Mouse (Mus musculus) myocyte (in vitro differentiated cells): ENCODE results near the gene Pkig.

ENCODE experiments used
- CEBPB ChIP-seq: IDR thresholded peaks from 2 replicates; pipeline ENCODE4 v1.6.1; 2011; ENCODE audit warnings: mild to moderate bottlenecking, moderate library complexity; ENCODE audit not compliant: poor library complexity, insufficient read depth, severe bottlenecking
- E2F4 ChIP-seq: IDR thresholded peaks from one replicate; pipeline ENCODE4 v1.6.1; 2011; ENCODE audit warnings: mild to moderate bottlenecking, control low read depth, moderate library complexity; ENCODE audit not compliant: insufficient read depth
- MAX ChIP-seq: IDR thresholded peaks from one replicate; pipeline ENCODE4 v1.6.1; 2011; ENCODE audit warnings: low read depth, mild to moderate bottlenecking, control low read depth
- MYOD1 ChIP-seq, 3 experiments: IDR thresholded peaks; one replicate each; pipeline ENCODE4 v1.6.1; 2011; ENCODE audit warnings: control low read depth in 2 of 3, low read depth in 2 of 3, mild to moderate bottlenecking in 2 of 3, moderate library complexity in 1 of 3; ENCODE audit not compliant: insufficient read length in 2 of 3, control insufficient read depth in 1 of 3
- MYOG ChIP-seq, 3 experiments: IDR thresholded peaks; one replicate each; pipeline ENCODE4 v1.6.1; 2011; ENCODE audit warnings: control low read depth in 2 of 3, low read depth in 2 of 3, mild to moderate bottlenecking in 2 of 3; ENCODE audit not compliant: insufficient read length in 2 of 3, control insufficient read depth in 1 of 3, insufficient read depth in 1 of 3
- POLR2A ChIP-seq: IDR thresholded peaks from one replicate; pipeline ENCODE4 v1.6.1; 2011; ENCODE audit warnings: low read depth, mild to moderate bottlenecking, control low read depth, moderate library complexity; ENCODE audit not compliant: insufficient read length
- POLR2AphosphoS2 ChIP-seq: IDR thresholded peaks from one replicate; pipeline ENCODE4 v1.6.1; 2011; ENCODE audit warnings: low read depth, control low read depth; ENCODE audit not compliant: insufficient read length
- TCF12 ChIP-seq: IDR thresholded peaks from one replicate; pipeline ENCODE4 v1.6.1; 2011; ENCODE audit warnings: mild to moderate bottlenecking, control low read depth; ENCODE audit not compliant: poor library complexity, insufficient read depth, severe bottlenecking
- TCF3 ChIP-seq: IDR thresholded peaks from one replicate; pipeline ENCODE4 v1.6.1; 2011; ENCODE audit warnings: low read depth, control low read depth; ENCODE audit not compliant: insufficient read length
- USF1 ChIP-seq: IDR thresholded peaks from one replicate; pipeline ENCODE4 v1.6.1; 2011; ENCODE audit warnings: low read depth, mild to moderate bottlenecking, control low read depth, moderate library complexity

DNA sequence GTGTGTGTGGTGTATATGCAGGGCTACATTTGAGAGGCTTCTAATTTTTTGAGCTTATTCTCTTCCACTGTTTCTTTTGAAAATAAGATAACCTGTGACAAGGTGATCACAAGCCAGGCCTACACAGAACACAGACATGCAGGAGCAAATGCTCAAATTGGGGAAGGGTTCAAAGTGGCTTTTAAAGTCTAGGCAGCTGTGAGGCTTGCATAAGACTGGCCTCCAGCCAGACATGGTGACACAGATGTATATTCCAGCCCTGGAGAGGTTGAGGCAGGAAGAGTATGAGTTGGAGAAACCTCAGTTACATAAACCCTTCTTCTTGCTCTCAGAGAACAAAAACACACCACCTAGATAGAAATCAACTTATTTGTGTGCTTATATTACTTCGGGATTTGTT lies 108.7 kb downstream of the Pkig start:
- TF ChIP-seq POLR2A (no peak), CEBPB (no peak), E2F4 (no peak), TCF12 (no peak), POLR2AphosphoS2 (no peak), MYOD1 (IDR thresholded peaks at IDR 0.05; ENCODE audit: control insufficient read depth in 1 of 3, insufficient read length in 2 of 3, low read depth in 2 of 3) (no peak), MAX (no peak), USF1 (no peak), MYOG (IDR thresholded peaks at IDR 0.05; ENCODE audit: control insufficient read depth in 1 of 3, insufficient read depth in 1 of 3, insufficient read length in 2 of 3, low read depth in 2 of 3) (no peak), TCF3 (no peak)
